Mouse (Mus musculus): Measurements from ENCODE around the gene Ctdsp2.

- no peak for TF ChIP-seq CTCF (IDR thresholded peaks at IDR 0.05; ENCODE audit: low read depth)
- no peak for TF ChIP-seq EP300 (IDR thresholded peaks at IDR 0.05; ENCODE audit: low read depth)
Observed at GRCm38 (mm10) chr10:126985127-126985526, 6.6 kb downstream of the Ctdsp2 start.
